Mouse (Mus musculus) cerebellum, adult 9-10 months (tissue): ENCODE measurements around the gene 1600014C23Rik.

Experiments used
- DNase-seq: peaks from one replicate; pipeline ENCODE4 v3.0.0; 2022

The 1600014C23Rik gene

GRCm38 (mm10) chr17:45723732-45724573 lies 9.7 kb downstream of the 1600014C23Rik start:
- peak; percentile 86 for DNase-seq

DNA sequence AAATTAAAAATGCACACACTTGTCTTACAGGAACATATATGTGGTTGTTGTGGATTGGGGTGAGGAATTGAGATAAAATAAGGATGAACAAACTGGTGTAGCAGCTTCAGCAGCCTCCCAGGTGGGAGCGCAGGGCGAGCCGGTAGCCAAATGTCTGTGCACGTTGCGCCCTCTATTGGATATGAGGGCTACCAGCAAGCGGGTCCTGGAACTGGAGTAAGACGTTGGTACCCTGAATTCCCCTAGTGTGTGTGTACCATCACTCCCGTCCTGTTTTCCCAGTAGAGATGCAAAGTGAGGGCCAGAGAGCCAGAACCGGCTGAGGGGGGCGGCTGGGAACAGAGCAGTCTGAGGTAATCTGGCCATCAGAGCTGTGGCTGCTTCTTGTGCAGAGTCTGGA lies 15.3 kb downstream of the 1600014C23Rik start:
- peak; percentile 76 for DNase-seq

GRCm38 (mm10) chr17:45711525-45711924 lies 22.1 kb downstream of the 1600014C23Rik start:
- no peak for DNase-seq

DNA sequence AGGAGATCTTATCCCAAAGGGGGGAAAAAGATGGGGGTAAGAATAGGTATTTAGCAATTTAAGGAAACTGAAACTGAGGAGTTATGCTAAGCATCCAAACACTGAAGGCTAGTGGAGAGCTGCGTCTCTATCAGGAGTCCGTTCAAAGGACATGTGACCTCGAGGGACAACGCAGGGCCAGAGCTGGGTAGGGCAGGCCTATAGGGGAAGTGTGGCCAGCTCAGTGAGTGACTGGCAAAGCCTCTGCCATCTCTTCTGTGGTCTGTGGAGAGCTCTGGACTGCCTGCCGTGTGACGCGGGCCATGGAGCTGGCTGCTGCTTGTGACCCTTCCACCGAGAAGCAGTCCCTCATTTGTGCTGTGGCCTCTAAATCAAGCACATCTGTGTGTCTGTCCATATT lies 23.2 kb downstream of the 1600014C23Rik start:
- DNase-seq = no peak

DNA sequence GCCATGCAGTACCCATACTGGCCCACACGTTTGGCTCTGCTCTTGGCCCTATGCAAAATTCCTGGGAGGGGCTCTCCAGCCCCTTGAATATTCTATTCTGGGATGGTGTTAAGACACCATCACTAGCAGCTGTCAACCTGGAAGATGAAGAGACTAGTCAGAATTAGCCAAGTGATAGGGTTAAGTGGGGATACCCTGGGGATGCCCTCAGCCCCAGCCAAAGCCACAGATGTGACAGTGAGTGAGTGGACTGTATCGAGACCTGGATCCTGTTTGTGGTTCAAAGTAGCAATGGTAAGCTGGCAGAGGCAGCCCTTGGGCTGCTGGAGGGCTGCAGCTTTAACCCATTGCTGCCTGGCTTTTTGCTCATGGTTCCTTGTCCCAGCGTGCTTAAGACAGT lies 23.8 kb downstream of the 1600014C23Rik start:
- no peak for DNase-seq

DNA sequence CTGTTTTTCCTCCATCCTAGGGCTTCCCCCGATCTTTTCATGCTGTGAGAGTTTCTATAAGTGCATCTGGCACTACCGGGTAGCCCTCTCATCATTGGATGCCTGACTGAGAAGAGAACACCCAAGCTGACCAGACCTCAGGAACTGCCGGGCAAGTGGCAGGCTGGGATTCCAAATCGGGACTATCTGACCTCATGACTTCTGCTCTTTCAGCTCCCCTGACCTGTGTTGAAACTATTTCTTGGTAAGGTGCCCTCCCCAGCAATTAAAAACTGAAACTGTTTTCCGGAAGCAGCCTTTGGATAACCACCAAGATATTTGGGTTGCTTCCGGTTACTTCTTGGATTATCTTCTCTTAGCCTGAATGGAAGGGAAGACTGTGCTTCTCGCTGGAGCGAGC lies 25.5 kb downstream of the 1600014C23Rik start:
- DNase-seq = no peak

DNA sequence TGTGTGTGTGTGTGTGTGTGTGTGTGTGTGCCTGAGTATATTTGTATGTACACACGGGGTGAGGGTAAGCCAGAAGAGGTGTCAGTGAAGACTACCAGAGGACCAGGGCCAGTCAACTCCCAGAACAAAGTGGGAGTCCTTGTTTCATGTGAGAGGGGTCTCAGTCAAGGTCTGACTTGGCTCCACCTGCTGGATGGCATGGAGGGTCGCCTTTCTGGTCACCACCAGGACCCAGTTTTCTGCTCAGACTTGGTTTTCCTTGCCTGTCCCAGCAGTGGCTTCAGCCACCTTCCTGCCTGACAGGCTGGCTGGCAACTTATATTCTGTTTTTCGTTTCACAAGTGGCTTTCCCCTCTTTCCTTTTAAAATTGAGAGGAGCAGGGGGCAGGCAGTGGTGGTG lies 26.3 kb downstream of the 1600014C23Rik start:
- no peak for DNase-seq

DNA sequence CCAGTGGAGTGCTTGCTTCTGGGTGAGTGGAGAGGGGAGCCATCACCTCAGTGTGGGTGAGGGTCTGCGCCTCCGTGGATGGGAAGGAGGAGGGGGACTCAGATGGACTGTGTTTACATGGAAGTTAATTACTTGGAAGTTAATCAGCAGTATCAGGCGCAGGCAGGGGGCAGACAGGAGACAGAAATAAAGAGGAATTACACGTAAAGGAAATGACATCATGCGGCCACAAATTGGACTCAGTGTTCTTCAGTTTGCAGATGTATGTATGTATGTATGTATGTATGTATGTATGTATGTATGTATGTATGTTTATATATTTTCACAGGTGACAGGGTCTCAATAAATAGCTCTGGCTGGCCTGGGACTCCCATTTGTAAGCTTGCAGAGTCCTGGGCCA lies 26.8 kb downstream of the 1600014C23Rik start:
- no peak for DNase-seq

DNA sequence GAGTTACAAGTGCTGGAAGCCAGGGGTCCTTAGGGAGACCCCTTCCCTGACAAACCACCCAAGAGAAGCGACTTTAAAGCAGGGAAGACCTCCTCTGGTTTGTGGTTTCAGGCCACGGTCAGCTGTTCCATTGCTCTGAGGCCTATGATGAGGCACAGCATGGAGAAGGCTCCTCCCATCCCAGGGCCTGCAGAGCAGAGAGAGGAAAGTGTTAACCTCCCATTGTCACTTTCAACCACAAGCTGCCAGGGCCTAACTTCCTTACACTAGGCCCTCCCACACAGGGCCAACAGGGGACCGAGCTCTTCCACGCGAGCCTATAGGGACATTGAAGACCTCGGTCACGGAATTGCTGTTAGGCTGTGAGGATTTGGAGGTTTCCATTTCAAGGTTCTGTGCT lies 30.5 kb downstream of the 1600014C23Rik start:
- DNase-seq = no peak

- no peak for DNase-seq
Observed at GRCm38 (mm10) chr17:45702254-45702653, 31.4 kb downstream of the 1600014C23Rik start.

DNA sequence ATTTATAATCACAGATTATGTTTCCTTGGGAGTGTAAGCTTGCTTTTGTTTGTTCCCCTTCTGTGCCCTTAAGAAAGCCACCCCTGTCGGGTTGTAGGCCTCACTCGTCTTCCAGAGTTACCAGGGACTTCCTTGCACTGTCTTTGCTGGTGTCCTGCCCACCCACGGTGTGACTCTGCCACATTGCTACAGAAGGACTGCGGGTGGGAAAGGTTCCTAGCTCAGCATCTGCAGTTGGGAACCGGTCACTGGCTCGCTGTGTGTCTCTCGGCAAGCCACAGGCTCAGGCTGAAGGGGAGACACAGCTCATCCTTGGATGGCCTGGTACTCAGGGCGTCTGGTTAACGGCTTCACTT lies 32.4 kb downstream of the 1600014C23Rik start:
- DNase-seq = no peak

- no peak for DNase-seq
Observed at GRCm38 (mm10) chr17:45700496-45701235, 33.0 kb downstream of the 1600014C23Rik start.

DNA sequence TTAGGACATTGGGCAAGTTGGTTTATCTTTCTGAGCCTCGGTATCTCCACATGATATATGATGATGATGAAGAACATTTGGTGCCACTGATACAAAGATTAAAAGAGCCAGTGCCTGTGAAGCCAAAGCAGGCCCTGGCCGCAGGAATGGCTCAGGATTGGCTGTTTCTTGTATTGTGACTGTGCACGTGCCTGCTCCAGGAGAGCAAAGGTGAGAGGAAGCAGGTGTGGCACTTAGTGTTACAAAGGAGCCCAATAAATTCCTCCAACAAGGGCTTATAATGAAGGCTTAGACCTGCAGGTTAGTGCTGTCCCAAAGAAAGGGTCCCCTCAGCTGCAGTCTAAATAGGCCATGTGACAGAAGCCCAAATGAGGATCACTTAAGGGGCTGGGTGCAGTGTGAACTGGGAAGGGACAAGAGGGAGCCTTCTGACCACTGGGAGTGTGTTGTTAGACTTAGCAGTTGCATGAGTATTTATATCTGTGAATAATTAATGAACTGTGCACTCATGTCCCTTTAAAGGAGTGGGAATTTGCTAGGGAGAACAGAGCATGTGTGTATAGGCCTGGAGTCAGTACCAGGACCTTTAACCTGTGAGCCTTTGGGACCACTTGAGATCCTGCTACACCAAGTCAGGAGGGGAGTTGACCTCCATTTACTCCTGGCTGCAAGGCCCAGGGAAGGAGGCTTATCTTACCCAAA lies 34.5 kb downstream of the 1600014C23Rik start:
- no peak for DNase-seq

GRCm38 (mm10) chr17:45698368-45698767 lies 35.3 kb downstream of the 1600014C23Rik start:
- DNase-seq = no peak

- no peak for DNase-seq
Observed at GRCm38 (mm10) chr17:45696981-45697380, 36.7 kb downstream of the 1600014C23Rik start.

DNA sequence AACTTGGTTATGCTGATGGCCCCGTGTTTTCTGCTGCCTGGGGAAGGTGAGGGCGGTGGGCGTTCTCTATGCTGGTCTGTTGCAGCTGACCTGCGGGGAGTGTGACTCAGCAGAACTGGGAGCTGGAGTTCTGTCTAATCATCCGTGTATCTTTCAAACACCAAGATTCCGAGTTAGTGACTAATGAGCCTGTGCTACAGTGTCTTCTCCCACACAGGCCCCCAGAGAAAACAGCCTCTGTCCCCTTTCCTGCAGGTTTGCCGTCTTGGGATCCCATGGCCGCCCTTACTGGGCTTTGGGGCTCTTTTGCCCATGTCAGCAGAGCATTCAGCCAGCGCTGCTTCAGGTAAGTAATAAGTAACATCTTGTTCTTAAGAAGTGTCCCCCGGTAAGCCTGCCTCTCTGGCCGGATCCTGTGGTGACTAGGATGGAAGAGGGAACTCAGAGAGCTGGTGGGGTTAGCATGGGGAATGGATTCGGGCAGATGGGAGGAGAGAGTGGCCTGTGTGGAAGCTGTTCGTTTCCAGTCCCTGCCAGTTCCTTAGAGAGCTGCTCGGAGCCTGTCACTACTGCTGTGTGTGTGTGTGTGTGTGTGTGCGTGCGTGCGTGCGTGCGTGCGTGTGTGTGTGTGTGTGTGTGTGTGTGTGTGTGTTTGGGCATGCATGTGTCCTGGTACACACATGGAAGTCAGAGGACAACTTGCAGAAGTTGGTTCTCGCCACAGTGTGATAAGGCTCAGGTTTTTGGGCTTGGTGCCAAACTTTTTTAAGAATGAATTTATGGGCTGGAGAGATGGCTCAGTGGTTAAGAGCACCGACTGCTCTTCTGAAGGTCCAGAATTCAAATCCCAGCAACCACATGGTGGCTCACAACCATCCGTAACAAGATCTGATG lies 38.2 kb downstream of the 1600014C23Rik start:
- no peak for DNase-seq

GRCm38 (mm10) chr17:45693812-45694565 lies 39.7 kb downstream of the 1600014C23Rik start:
- no peak for DNase-seq

GRCm38 (mm10) chr17:45692159-45692558 lies 41.5 kb downstream of the 1600014C23Rik start:
- DNase-seq = no peak

GRCm38 (mm10) chr17:45690044-45690443 lies 43.6 kb downstream of the 1600014C23Rik start:
- no peak for DNase-seq

- DNase-seq = no peak
Observed at GRCm38 (mm10) chr17:45689120-45689519, 44.5 kb downstream of the 1600014C23Rik start.

- DNase-seq = no peak
Observed at GRCm38 (mm10) chr17:45686716-45687115, 46.9 kb downstream of the 1600014C23Rik start, which contains the start of gene Tmem63b. Tmem63b (minus strand) TSS chr17:45686905.
